Mouse (Mus musculus) limb, embryonic 11.5 days (tissue): ENCODE data around the gene Pitpnc1. TPM values are rescaled to one million over a fixed set of nuclear protein-coding genes. Genes with fewer than 3 reads are reported as not detected.

ENCODE experiments used
- ATAC-seq: fragments of 200-750 bp; cut with Nextera tagmentation; 2 replicates; pipeline ENCODE4 v1.8.0; 2017; ENCODE audit warnings: low read depth; ENCODE audit not compliant: insufficient number of reproducible peaks, low FRiP score, low TSS enrichment
- DNase-seq: peaks from one replicate; pipeline ENCODE4 v3.0.0-alpha.2; 2015; ENCODE audit warnings: low spot score
- H3K27ac ChIP-seq: fragments of 300-500 bp; sonication (generic); replicated peaks from 2 replicates; pipeline ENCODE4 v1.5.1; 2014; ENCODE audit warnings: low read depth, mild to moderate bottlenecking, low read length
- H3K27me3 ChIP-seq: fragments of 300-500 bp; sonication (generic); 2 replicates; pipeline ENCODE4 v1.6.1; 2014; ENCODE audit warnings: mild to moderate bottlenecking, low read length, mixed read lengths; ENCODE audit not compliant: control insufficient read depth, insufficient read depth
- H3K36me3 ChIP-seq: fragments of 300-500 bp; sonication (generic); 2 replicates; pipeline ENCODE4 v1.6.1; 2014; ENCODE audit warnings: mild to moderate bottlenecking, low read length, moderate library complexity, mixed read lengths; ENCODE audit not compliant: control insufficient read depth, insufficient read depth
- H3K4me1 ChIP-seq: fragments of 300-500 bp; sonication (generic); 2 replicates; pipeline ENCODE4 v1.6.1; 2014; ENCODE audit warnings: low read length, mixed read lengths; ENCODE audit not compliant: control insufficient read depth, insufficient read depth
- H3K4me2 ChIP-seq: fragments of 300-500 bp; sonication (generic); 2 replicates; pipeline ENCODE4 v1.6.1; 2014; ENCODE audit warnings: low read depth, mild to moderate bottlenecking, moderate library complexity; ENCODE audit not compliant: severe bottlenecking
- H3K4me3 ChIP-seq: fragments of 300-500 bp; sonication (generic); 2 replicates; pipeline ENCODE4 v1.5.1; 2014; ENCODE audit warnings: low read depth, low read length
- H3K9ac ChIP-seq: fragments of 300-500 bp; sonication (generic); 2 replicates; pipeline ENCODE4 v1.6.1; 2014; ENCODE audit warnings: mild to moderate bottlenecking, low read length
- H3K9me3 ChIP-seq: fragments of 300-500 bp; sonication (generic); 2 replicates; pipeline ENCODE4 v1.6.1; 2016; ENCODE audit warnings: low read length; ENCODE audit not compliant: control insufficient read depth
- WGBS: fragments of 180-500 bp; shearing (Covaris S2); extraction: QIAGEN DNeasy Blood & Tissue Kit; methylation state at CpG from one replicate; pipeline ENCODE4 v1.1.7; 2014; 5-methylcytosine and 5-hydroxymethylcytosine counted together
- polyA plus RNA-seq: library from polyadenylated mRNA; unstranded; fragments of >200 nt; fragmentation: Nextera tagmentation; extraction: Ambion mirVana; gene quantifications from 2 replicates; pipeline ENCODE4 v1.2.1, GENCODE M21; 2014

Gene Pitpnc1
- polyA plus RNA-seq, 1 experiment from 2014 or later, result 35.3 TPM

- Histone ChIP-seq H3K4me2 (no peak overlapping the region), H3K4me3 (no peak overlapping the region), H3K9me3 (no peaks in the 10 kb centered on the region), H3K36me3 (0 out of 2 replicates have a peak, but pooled peaks cover 2% of the 10 kb centered on the region), H3K4me1 (no peaks in the 10 kb centered on the region; the same call in 1 of the 2 replicates), H3K27ac (no peak overlapping the region), H3K9ac (no peak overlapping the region), H3K27me3 (no peaks in the 10 kb centered on the region)
- DNase-seq (no peak), ATAC-seq (no peak)
- 98% methylated on average over 3 of the region's 3 CpGs for WGBS
Measured at GRCm38 (mm10) chr11:107462478-107462877, 8.0 kb downstream of the Pitpnc1 start.

GRCm38 (mm10) chr11:107459828-107460227 is 10.7 kb downstream of the Pitpnc1 start:
- Histone ChIP-seq H3K4me1 (no peaks in the 10 kb centered on the region), H3K9me3 (no peaks in the 10 kb centered on the region), H3K36me3 (0 out of 2 replicates have a peak, but pooled peaks cover 2% of the 10 kb centered on the region), H3K4me2 (no peak overlapping the region), H3K4me3 (no peak overlapping the region), H3K27ac (no peak overlapping the region), H3K9ac (no peak overlapping the region; the same call in 1 of the 2 replicates), H3K27me3 (no peaks in the 10 kb centered on the region)
- DNase-seq (no peak), ATAC-seq (no peak)
- WGBS, result 86% methylated on average over 7 of the region's 7 CpGs

GRCm38 (mm10) chr11:107458986-107459385 is 11.5 kb downstream of the Pitpnc1 start:
- H3K27me3 ChIP-seq, result no peaks in the 10 kb centered on the region
- no peak overlapping the region for H3K4me2 ChIP-seq
- H3K27ac ChIP-seq, result no peak overlapping the region
- H3K4me1 ChIP-seq, result no peaks in the 10 kb centered on the region
- H3K9me3 ChIP-seq, result no peaks in the 10 kb centered on the region
- DNase-seq (no peak), ATAC-seq (no peak)
- no peak overlapping the region for H3K4me3 ChIP-seq
- peaks cover 2% of the 10 kb centered on the region; the same call in 1 of the 2 replicates for H3K36me3 ChIP-seq
- 92% methylated on average over 7 of the region's 7 CpGs for WGBS
- no peak overlapping the region for H3K9ac ChIP-seq

- H3K4me3 ChIP-seq, result no peak overlapping the region
- 88% methylated on average over 12 of the region's 12 CpGs for WGBS
- no peak overlapping the region for H3K4me2 ChIP-seq
- no peaks in the 10 kb centered on the region for H3K4me1 ChIP-seq
- no peak overlapping the region for H3K9ac ChIP-seq
- H3K27me3 ChIP-seq, result no peaks in the 10 kb centered on the region
- no peaks in the 10 kb centered on the region for H3K9me3 ChIP-seq
- DNase-seq, result no peak
- ATAC-seq, result no peak
- H3K27ac ChIP-seq, result no peak overlapping the region
- H3K36me3 ChIP-seq, result peaks cover 2% of the 10 kb centered on the region; the same call in 1 of the 2 replicates
Measured at GRCm38 (mm10) chr11:107458286-107458685, 12.2 kb downstream of the Pitpnc1 start.

GRCm38 (mm10) chr11:107457282-107457681 is 13.2 kb downstream of the Pitpnc1 start:
- peaks cover 2% of the 10 kb centered on the region; the same call in 1 of the 2 replicates for H3K36me3 ChIP-seq
- 90% methylated on average over 3 of the region's 3 CpGs for WGBS

GRCm38 (mm10) chr11:107454546-107455462 is 15.7 kb downstream of the Pitpnc1 start:
- Histone ChIP-seq H3K27ac (no peak overlapping the region), H3K4me2 (no peak overlapping the region), H3K4me1 (no peaks in the 10 kb centered on the region), H3K9me3 (no peaks in the 10 kb centered on the region), H3K4me3 (no peak overlapping the region), H3K9ac (no peak overlapping the region), H3K36me3 (peaks cover 2% of the 10 kb centered on the region; the same call in 1 of the 2 replicates), H3K27me3 (no peaks in the 10 kb centered on the region)
- 62% methylated on average over 19 of the region's 19 CpGs for WGBS
- no peak for ATAC-seq
- no peak for DNase-seq

More at GRCm38 (mm10) chr11:107457282-107457681, 13.2 kb downstream of the Pitpnc1 start:
- Histone ChIP-seq H3K4me3 (no peak overlapping the region), H3K4me1 (no peaks in the 10 kb centered on the region), H3K9me3 (no peaks in the 10 kb centered on the region), H3K27ac (no peak overlapping the region), H3K4me2 (no peak overlapping the region), H3K27me3 (no peaks in the 10 kb centered on the region), H3K9ac (no peak overlapping the region)
- DNase-seq (no peak), ATAC-seq (no peak)

GRCm38 (mm10) chr11:107452053-107452452 is 18.4 kb downstream of the Pitpnc1 start:
- Histone ChIP-seq H3K9me3 (no peaks in the 10 kb centered on the region), H3K4me1 (peaks cover 3% of the 10 kb centered on the region; the same call in 1 of the 2 replicates), H3K4me3 (no peak overlapping the region), H3K27me3 (no peaks in the 10 kb centered on the region), H3K4me2 (no peak overlapping the region), H3K27ac (no peak overlapping the region), H3K36me3 (no peaks in the 10 kb centered on the region; the same call in 1 of the 2 replicates), H3K9ac (no peak overlapping the region)
- WGBS, result 95% methylated on average over 7 of the region's 7 CpGs
- ATAC-seq (no peak), DNase-seq (no peak)

- ATAC-seq (no peak), DNase-seq (no peak)
- Histone ChIP-seq H3K9ac (no peak overlapping the region), H3K9me3 (no peaks in the 10 kb centered on the region), H3K27ac (no peak overlapping the region), H3K36me3 (no peaks in the 10 kb centered on the region; the same call in 1 of the 2 replicates), H3K4me2 (no peak overlapping the region), H3K4me3 (no peak overlapping the region), H3K4me1 (peaks cover 3% of the 10 kb centered on the region; the same call in 1 of the 2 replicates), H3K27me3 (no peaks in the 10 kb centered on the region)
- WGBS, result 90% methylated on average over 10 of the region's 10 CpGs
Measured at GRCm38 (mm10) chr11:107451106-107451505, 19.4 kb downstream of the Pitpnc1 start.
